Comparison of ENCODE assay signal across 8 mouse cellular contexts in genomic region chr2:28512798-28513401, GRCm38 (mm10). TPM values are rescaled to one million over a fixed set of nuclear protein-coding genes. Genes with fewer than 3 reads are reported as not detected.
DNase-seq lines count a peak whose midpoint lies in the region; ATAC-seq and TF ChIP-seq lines count a peak whose summit lies in the region.

TSS of gene Ralgds (plus strand) at chr2:28513125.

- peak within 1 kb of the TSS; percentile 44; the same call in 1 of the 2 replicates for H3K9ac ChIP-seq in liver, adult 2 months (ENCODE audit: low read depth, low read length)

- peak; percentile 48 for DNase-seq in urinary bladder, adult 2 months (ENCODE audit: low spot score)
- DNase-seq in urinary bladder, postnatal 10 days (ENCODE audit: low spot score) = no peak
- DNase-seq in cerebellum, postnatal 14 days = peak; percentile 86 to 89
- peak; percentile 74 for DNase-seq in kidney, adult 8-10 months
- DNase-seq in liver, adult 2 months (ENCODE audit: extremely low read depth, low read depth, low spot score) = no peak
- DNase-seq in naive thymus-derived CD4-positive, alpha-beta T cell, adult 2 months (ENCODE audit: low read depth) = peak; percentile 76
- peak; percentile 74 for DNase-seq in thymus, postnatal 14 days

- 2% methylated on average over 62 of the region's 71 CpGs for WGBS in liver, adult 2 months

- peaks cover 4% of the 10 kb centered on the region for H3K4me1 ChIP-seq in liver, adult 2 months (ENCODE audit: control insufficient read depth, insufficient read depth, low read length)

- no peak for TF ChIP-seq CTCF in liver, adult 2 months (IDR thresholded peaks at IDR 0.05; ENCODE audit: low read depth, low read length)

- H3K27me3 ChIP-seq in liver, adult 2 months (ENCODE audit: control insufficient read depth, insufficient read depth, low read length) = no peaks in the 10 kb centered on the region

- H3K79me2 ChIP-seq in liver, adult 2 months (ENCODE audit: control insufficient read depth, insufficient read depth, low read length) = no peaks in the 10 kb centered on the region

- H3K4me3 ChIP-seq in liver, adult 2 months (ENCODE audit: insufficient read depth, low read depth, low read length) = peak within 1 kb of the TSS; percentile 52; the same call in 1 of the 2 replicates

- no peak for TF ChIP-seq POLR2A in liver, adult 2 months (IDR thresholded peaks at IDR 0.05; ENCODE audit: extremely low read depth, insufficient read depth, low read length)

- no peaks in the 10 kb centered on the region for H3K36me3 ChIP-seq in liver, adult 2 months (ENCODE audit: control insufficient read depth, insufficient read depth, low read length)

- ATAC-seq in granulocyte monocyte progenitor cell, adult 5-6 weeks (replicated peaks; ENCODE audit: poor library complexity, severe bottlenecking) = peak; percentile 28

- no peak within 1 kb of the TSS for H3K27ac ChIP-seq in liver, adult 2 months (replicated peaks; ENCODE audit: insufficient read depth, low read depth, low read length)

RNA-seq across cellular contexts. Expression of gene Ralgds, which starts in this region (rescaled TPM):
- 50.7 and 65.6 TPM in 2 replicates for polyA plus RNA-seq in urinary bladder, adult 2 months (2012; rRNA removed)
- 2.1 and 7.9 TPM in 2 replicates for total RNA-seq in granulocyte monocyte progenitor cell, adult 5-6 weeks (2014; fragmentation: Nextera tagmentation)
- total RNA-seq in granulocyte monocyte progenitor cell, adult 5-6 weeks (2017) = 2.8 and 4.6 TPM in 2 replicates
- total RNA-seq in liver, adult 2 months (2014; rRNA removed) = 1.1 and 1.7 TPM in 2 replicates
- polyA plus RNA-seq in liver, adult 2 months (2012; rRNA removed) = 1.5 and 3.0 TPM in 2 replicates

Comparison
In these comparisons a context has a peak if more than half of its experiments do, and no peak if none do; other contexts are left out.
1. RNA of gene Ralgds (polyA plus RNA-seq): 50.7 to 65.6 TPM in urinary bladder, adult 2 months; 1.5 to 3.0 TPM in liver, adult 2 months; every median in the first group is over 10 times any median in the second.
2. DNase-seq: peak in urinary bladder, adult 2 months (single experiment), cerebellum, postnatal 14 days (2 of 2), kidney, adult 8-10 months (2 of 2), naive thymus-derived CD4-positive, alpha-beta T cell, adult 2 months (single experiment) and thymus, postnatal 14 days (single experiment); none in urinary bladder, postnatal 10 days (single experiment) and liver, adult 2 months (single experiment).